In the genomic region with DNA sequence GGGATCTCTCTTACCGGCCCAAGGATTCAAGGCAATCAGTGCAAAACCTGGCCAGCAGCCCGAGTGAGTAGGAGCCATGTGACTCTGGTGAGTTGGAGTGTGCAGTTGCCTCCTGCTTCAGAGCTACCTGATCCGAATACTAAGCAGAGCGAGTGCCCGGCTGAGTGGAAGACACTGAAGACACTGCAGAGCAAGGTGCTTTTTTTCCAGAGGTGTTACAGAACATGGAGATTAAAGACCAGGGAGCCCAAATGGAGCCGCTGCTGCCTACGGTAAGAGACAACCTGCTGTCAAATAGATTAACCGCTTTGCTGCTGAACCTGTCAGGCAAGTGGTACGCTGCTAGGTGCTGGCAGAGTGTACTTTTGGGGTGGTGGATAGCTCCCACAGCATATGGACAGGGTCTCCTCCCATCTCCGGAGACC, we compare ENCODE assay signal across 8 mouse cellular contexts. TPM values are rescaled to one million over a fixed set of nuclear protein-coding genes. Genes with fewer than 3 reads are reported as not detected.
DNase-seq lines count a peak whose midpoint lies in the region; ATAC-seq and TF ChIP-seq lines count a peak whose summit lies in the region.

A gene (plus strand): TSS at position 42 of the 425 bp plus-strand sequence.

- no peaks in the 10 kb centered on the region for H3K36me3 ChIP-seq in kidney, embryonic 15.5 days
- H3K36me3 ChIP-seq in embryonic facial prominence, embryonic 14.5 days (ENCODE audit: control insufficient read depth, insufficient read depth, low read length) = no peaks in the 10 kb centered on the region
- no peaks in the 10 kb centered on the region for H3K36me3 ChIP-seq in intestine, postnatal 0 days (ENCODE audit: control insufficient read depth, insufficient read depth)
- H3K36me3 ChIP-seq in limb, embryonic 15.5 days = no peaks in the 10 kb centered on the region

- no peak for TF ChIP-seq CTCF in intestine, postnatal 0 days (IDR thresholded peaks at IDR 0.05; ENCODE audit: low read depth)

- H3K4me3 ChIP-seq in kidney, embryonic 15.5 days (replicated peaks) = peak within 1 kb of the TSS; percentile 52
- peak within 1 kb of the TSS; percentile 51 for H3K4me3 ChIP-seq in embryonic facial prominence, embryonic 14.5 days (ENCODE audit: low read depth, low read length)
- peak within 1 kb of the TSS; percentile 30 for H3K4me3 ChIP-seq in intestine, postnatal 0 days (ENCODE audit: low read depth, low read length)
- H3K4me3 ChIP-seq in limb, embryonic 15.5 days = peak within 1 kb of the TSS; percentile 45

- DNase-seq in kidney, adult 9 months = no peak
- peak; percentile 11 for DNase-seq in embryonic facial prominence, embryonic 14.5 days (ENCODE audit: low spot score)
- peak; percentile 77 to 83 for DNase-seq in right cerebral cortex, adult 2 months (ENCODE audit: low spot score in 2 of 2)
- DNase-seq in thymus, adult 18-20 months = no peak
- no peak for DNase-seq in thymus, postnatal 4 days

- peak within 1 kb of the TSS; percentile 62 for H3K4me2 ChIP-seq in kidney, embryonic 15.5 days
- peak within 1 kb of the TSS; percentile 79 for H3K4me2 ChIP-seq in embryonic facial prominence, embryonic 14.5 days (ENCODE audit: low read depth, low read length)
- H3K4me2 ChIP-seq in intestine, postnatal 0 days (replicated peaks; ENCODE audit: low read depth) = peak within 1 kb of the TSS; percentile 56
- peak within 1 kb of the TSS; percentile 56 for H3K4me2 ChIP-seq in limb, embryonic 15.5 days

- peaks cover 13% of the 10 kb centered on the region for H3K27me3 ChIP-seq in kidney, embryonic 15.5 days
- H3K27me3 ChIP-seq in embryonic facial prominence, embryonic 14.5 days (replicated peaks; ENCODE audit: control insufficient read depth, insufficient read depth, low read length) = peaks cover 13% of the 10 kb centered on the region; the same call in 1 of the 2 replicates
- 0 out of 2 replicates have a peak, but pooled peaks cover 5% of the 10 kb centered on the region for H3K27me3 ChIP-seq in intestine, postnatal 0 days (replicated peaks; ENCODE audit: control insufficient read depth, insufficient read depth, low read length)
- peaks cover 8% of the 10 kb centered on the region; the same call in 1 of the 2 replicates for H3K27me3 ChIP-seq in limb, embryonic 15.5 days

- no peak within 1 kb of the TSS for H3K9ac ChIP-seq in kidney, embryonic 15.5 days
- H3K9ac ChIP-seq in embryonic facial prominence, embryonic 14.5 days (ENCODE audit: low read depth, low read length) = peak within 1 kb of the TSS; percentile 64; the same call in 1 of the 2 replicates
- no peak within 1 kb of the TSS for H3K9ac ChIP-seq in intestine, postnatal 0 days (ENCODE audit: low read depth, low read length)
- 0 out of 2 replicates have a peak within 1 kb of the TSS, but pooled peaks have one; percentile 14 for H3K9ac ChIP-seq in limb, embryonic 15.5 days

- ATAC-seq in kidney, embryonic 15.5 days (replicated peaks; ENCODE audit: low FRiP score) = no peak
- ATAC-seq in embryonic facial prominence, embryonic 14.5 days (ENCODE audit: low read depth) = peak; percentile 26; the same call in 1 of the 2 replicates
- ATAC-seq in intestine, postnatal 0 days = no peak
- ATAC-seq in limb, embryonic 15.5 days (ENCODE audit: insufficient number of reproducible peaks, low FRiP score, low TSS enrichment, low read depth) = no peak

- WGBS in kidney, embryonic 15.5 days = 18% methylated on average over 10 of the region's 10 CpGs
- 8% methylated on average over 10 of the region's 10 CpGs for WGBS in embryonic facial prominence, embryonic 14.5 days
- WGBS in intestine, postnatal 0 days = 22% methylated on average over 10 of the region's 10 CpGs
- 11% methylated on average over 10 of the region's 10 CpGs for WGBS in limb, embryonic 15.5 days

- H3K4me1 ChIP-seq in kidney, embryonic 15.5 days = peaks cover 8% of the 10 kb centered on the region; the same call in 1 of the 2 replicates
- H3K4me1 ChIP-seq in embryonic facial prominence, embryonic 14.5 days (ENCODE audit: control insufficient read depth, insufficient read depth, low read length) = 0 out of 2 replicates have a peak, but pooled peaks cover 3% of the 10 kb centered on the region
- H3K4me1 ChIP-seq in intestine, postnatal 0 days (replicated peaks; ENCODE audit: control insufficient read depth, insufficient read depth, low read length) = no peaks in the 10 kb centered on the region
- no peaks in the 10 kb centered on the region for H3K4me1 ChIP-seq in limb, embryonic 15.5 days

- H3K27ac ChIP-seq in kidney, embryonic 15.5 days = no peak within 1 kb of the TSS
- no peak within 1 kb of the TSS for H3K27ac ChIP-seq in embryonic facial prominence, embryonic 14.5 days (replicated peaks; ENCODE audit: low read depth, low read length)
- no peak within 1 kb of the TSS for H3K27ac ChIP-seq in intestine, postnatal 0 days (ENCODE audit: low read depth, low read length)
- no peak within 1 kb of the TSS for H3K27ac ChIP-seq in limb, embryonic 15.5 days

- no peaks in the 10 kb centered on the region for H3K9me3 ChIP-seq in kidney, embryonic 15.5 days (replicated peaks)
- no peaks in the 10 kb centered on the region for H3K9me3 ChIP-seq in embryonic facial prominence, embryonic 14.5 days (ENCODE audit: control insufficient read depth, low read length)
- no peaks in the 10 kb centered on the region for H3K9me3 ChIP-seq in intestine, postnatal 0 days (ENCODE audit: control insufficient read depth)
- H3K9me3 ChIP-seq in limb, embryonic 15.5 days = no peaks in the 10 kb centered on the region

RNA-seq across cellular contexts. Expression of the gene that starts here (rescaled TPM):
- 0.23 and 0.27 TPM in 2 replicates for polyA plus RNA-seq in kidney, embryonic 15.5 days (2015; fragmentation: Nextera tagmentation; extraction: Ambion mirVana)
- polyA plus RNA-seq in embryonic facial prominence, embryonic 14.5 days (2014; fragmentation: Nextera tagmentation; extraction: Ambion mirVana) = 0.63 and 1.7 TPM in 2 replicates
- polyA plus RNA-seq in intestine, postnatal 0 days (2015; fragmentation: Nextera tagmentation; extraction: Ambion mirVana) = 0.50 and 0.63 TPM in 2 replicates
- polyA plus RNA-seq in limb, embryonic 15.5 days (2015; fragmentation: Nextera tagmentation; extraction: Ambion mirVana) = 0.38 and 0.41 TPM in 2 replicates

Comparison
In these comparisons a context has a peak if more than half of its experiments do, and no peak if none do; other contexts are left out.
1. H3K9ac ChIP-seq: peak in embryonic facial prominence, embryonic 14.5 days (single experiment) and limb, embryonic 15.5 days (single experiment); none in kidney, embryonic 15.5 days (single experiment) and intestine, postnatal 0 days (single experiment).
2. DNase-seq: peak in embryonic facial prominence, embryonic 14.5 days (single experiment) and right cerebral cortex, adult 2 months (2 of 2); none in kidney, adult 9 months (single experiment), thymus, adult 18-20 months (0 of 2) and thymus, postnatal 4 days (single experiment).
3. Peak in every context shown above with its lines, with median percentiles within 50 percentile points of each other: H3K4me2 ChIP-seq and H3K4me3 ChIP-seq.